Mouse (Mus musculus): ENCODE results near the gene Olfr631.
"Not testable (repeated sequence)": the region's sequence is repeated elsewhere in the genome, so short reads cannot be mapped to it uniquely, and the experiment has no call there.

The Olfr631 gene

DNA sequence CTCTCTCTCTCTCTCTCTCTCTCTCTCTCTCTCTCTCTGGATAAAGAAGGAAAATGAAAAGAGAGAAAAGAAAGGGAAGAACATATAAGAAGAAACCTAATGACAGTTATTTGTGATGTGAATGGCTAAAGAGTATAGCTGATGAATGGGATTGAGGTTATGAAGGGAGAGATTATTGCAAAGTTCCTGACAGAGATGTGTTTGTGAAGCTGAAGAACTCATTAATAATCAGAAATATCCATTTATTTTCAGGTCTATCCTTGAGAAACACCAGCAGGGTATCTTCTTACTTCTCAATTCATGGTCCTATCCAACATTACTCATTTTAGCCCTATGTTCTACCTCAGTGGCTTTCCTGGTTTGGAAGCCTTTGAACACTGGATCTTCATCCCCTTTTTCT, at the start of gene Olfr631:
Olfr631 (plus strand) TSS at position 301 of the 400 bp plus-strand sequence.
- no peak for DNase-seq (ENCODE audit: extremely low read depth, low read depth)

- no peak for DNase-seq (ENCODE audit: extremely low read depth, low read depth)
Measured at GRCm38 (mm10) chr7:103886152-103886551, 42.5 kb upstream of the Olfr631 start, which contains the start of gene Olfr66. Olfr66 (minus strand) TSS chr7:103886252.

- DNase-seq (ENCODE audit: extremely low read depth, low read depth), result no peak
Measured at GRCm38 (mm10) chr7:103894385-103894784, 34.2 kb upstream of the Olfr631 start, which contains the start of gene Olfr64. Olfr64 (minus strand) TSS chr7:103894485.

DNA sequence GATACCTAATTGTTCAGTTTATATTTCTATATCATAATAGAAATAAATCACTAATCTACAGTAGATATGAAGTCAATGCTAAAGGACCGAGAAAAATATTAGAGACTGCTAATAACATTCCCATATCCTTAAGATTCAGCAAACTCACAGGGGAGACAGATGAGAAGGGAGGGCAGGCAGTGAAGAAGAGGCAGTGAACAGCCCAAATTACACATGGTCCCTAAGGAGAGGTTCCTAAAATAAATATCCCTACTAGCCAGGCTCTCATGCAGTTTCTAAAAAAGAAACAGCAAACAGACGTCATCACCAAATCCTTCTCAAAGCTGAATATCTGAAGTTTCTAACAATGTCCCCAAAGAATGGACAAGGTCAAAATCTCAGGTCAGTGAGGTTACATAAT, 25.4 kb upstream of the Olfr631 start, which contains the start of gene Olfr65:
Olfr65 (plus strand) TSS at position 301 of the 400 bp plus-strand sequence.
- no peak for DNase-seq (ENCODE audit: extremely low read depth, low read depth)

DNA sequence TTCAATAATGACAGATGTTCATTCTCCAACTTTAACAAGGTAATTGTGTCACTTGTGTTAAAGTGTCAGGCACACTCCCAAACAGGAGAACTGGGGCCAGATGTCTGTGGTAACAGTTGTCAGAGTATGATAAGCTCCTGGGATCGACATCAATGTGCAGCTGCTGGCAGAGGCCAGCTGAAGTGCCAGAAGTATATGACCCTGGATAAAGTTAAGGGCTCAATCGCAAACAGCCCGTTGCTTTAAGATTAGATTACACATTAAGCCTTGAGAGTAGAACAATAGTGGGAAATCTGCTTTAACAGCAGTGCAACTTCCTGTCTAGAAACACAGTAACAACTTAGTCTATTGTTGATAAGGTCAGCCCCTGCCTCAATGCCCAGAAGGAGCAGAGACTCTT, 18.6 kb upstream of the Olfr631 start:
- peak; percentile 80 for DNase-seq (ENCODE audit: extremely low read depth, low read depth)

DNA sequence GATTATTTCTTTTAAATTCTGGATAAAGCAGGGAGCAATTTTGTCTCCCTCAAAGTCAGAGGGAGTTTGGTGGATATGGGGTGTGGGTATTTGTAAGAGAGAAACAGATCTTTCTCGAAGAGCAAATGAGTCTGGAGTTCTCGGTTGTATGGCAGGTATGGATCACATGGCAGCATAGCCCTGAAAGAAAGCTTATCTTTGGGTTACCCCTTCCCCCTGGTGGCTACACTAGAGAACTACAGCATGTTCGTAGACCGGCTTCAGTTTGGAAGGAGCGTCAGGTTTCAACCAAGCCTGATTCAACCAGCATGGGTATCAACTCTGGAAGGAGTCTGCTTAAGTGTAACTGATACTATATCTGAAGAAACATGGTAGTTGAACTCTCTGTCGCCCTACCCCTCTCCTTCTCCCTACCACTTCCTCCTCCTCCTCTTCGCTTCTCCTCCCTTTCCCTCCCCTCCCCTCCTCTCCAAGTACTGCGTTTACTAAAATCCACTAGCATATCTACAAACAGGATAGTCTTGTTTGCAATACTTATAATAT, 15.6 kb upstream of the Olfr631 start:
- peak; percentile 46 for DNase-seq (ENCODE audit: extremely low read depth, low read depth)

GRCm38 (mm10) chr7:103915338-103915737, 13.3 kb upstream of the Olfr631 start:
- DNase-seq (ENCODE audit: extremely low read depth, low read depth), result no peak

DNA sequence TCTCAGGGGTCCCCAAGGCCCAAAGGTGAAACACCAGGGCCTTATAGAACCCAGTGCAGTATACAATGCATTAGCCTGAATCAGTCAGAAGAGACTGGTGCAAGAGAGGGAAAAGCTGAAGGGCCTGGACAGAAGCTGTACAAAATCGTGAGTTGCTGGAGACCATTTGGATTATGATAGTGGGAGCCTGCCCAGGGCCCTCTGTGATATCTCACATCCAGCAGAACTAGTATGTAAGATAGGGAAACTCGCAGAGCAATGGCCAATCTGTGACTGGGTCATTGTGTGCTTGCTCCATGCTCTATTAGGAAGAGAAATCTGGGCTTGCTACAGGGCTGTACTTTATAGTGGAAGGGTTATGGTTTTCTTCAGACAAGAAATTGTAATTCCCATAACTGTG, 5.6 kb downstream of the Olfr631 start, which contains the start of gene Olfr632:
Olfr632 (plus strand) TSS at position 84 of the 400 bp plus-strand sequence.
- no peak for DNase-seq (ENCODE audit: extremely low read depth, low read depth)

DNA sequence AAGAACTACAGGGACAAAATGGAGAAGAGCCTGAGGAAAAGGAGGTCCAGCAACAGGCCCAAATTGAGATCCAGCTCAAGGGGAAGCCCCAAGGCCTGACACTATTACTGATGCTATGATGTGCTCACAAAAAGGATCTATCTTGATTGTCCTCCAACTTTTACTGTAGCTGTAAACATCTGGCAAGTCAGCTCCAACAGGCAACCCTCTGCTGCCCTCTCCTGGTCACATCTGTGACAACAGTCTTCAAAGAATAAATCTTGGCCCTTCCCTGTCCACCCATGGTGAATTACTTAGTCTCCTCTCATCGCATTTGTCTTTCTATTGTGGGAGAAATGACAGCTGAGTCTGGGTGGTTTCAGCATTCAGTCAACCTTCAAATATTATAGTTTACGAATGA, 14.1 kb downstream of the Olfr631 start:
- DNase-seq (ENCODE audit: extremely low read depth, low read depth), result peak; percentile 33

DNA sequence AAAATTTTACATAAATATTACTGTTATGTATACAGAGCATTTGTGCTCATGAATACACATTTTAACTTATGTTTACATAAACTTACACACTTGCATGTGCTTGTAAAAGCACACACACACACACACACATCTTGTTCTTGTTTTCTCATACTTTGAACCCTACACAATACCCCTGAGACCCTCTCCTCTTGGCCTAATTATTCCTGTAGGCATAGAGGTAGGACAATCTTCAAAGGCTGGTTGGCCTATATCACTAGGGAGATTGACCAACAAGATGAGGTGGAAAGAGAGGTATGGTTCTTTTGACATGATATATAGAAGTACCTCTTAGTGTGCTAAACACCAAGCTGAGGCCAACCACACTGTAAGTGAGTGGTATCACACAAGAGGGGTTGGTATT, 15.5 kb downstream of the Olfr631 start, which contains the start of gene Olfr633:
Olfr633 (plus strand) TSS at position 301 of the 400 bp plus-strand sequence.
- no peak for DNase-seq (ENCODE audit: extremely low read depth, low read depth)

GRCm38 (mm10) chr7:103966873-103967272, 38.2 kb downstream of the Olfr631 start:
- not testable (repeated sequence) for DNase-seq (ENCODE audit: extremely low read depth, low read depth)

DNA sequence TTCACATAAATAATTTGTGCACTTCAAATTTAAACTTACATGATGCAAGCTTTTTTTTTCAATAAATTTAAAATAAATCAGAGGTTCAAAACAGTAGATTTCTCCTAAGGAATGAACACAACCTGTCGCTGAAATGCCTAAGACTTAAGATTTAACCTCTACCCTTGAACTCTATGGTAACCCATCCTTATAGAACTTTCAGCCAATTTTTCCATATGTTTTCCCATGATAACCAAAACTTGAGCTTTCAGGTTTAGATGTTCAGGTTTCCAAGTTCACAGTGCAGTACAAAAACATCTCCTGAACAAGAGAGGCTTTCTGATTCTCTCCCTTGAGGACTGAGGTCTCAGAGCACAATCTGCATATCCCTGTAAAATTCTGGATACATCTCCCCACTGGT, 42.2 kb downstream of the Olfr631 start, which contains the start of gene Olfr635:
Olfr635 (plus strand) TSS at position 301 of the 400 bp plus-strand sequence.
- DNase-seq (ENCODE audit: extremely low read depth, low read depth), result no peak

DNA sequence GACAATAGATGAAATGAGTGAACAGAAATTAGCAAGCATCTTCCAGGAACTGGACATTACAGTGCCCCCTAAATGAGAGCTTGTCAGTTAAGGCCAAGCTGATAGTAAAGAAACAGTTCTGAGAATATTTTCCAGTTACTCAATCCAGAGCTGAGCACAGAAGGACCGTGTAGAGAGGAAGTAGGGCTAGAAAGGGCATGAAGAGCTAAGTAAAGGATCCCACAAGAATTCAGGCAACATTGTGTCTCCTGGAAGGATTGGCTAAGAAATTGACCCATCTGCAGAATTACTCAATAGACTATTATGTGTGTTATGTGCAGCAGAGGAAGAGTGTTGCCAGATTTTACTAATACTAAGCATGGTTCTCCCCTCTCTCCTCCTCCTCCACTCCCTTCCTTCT, 43.2 kb downstream of the Olfr631 start:
- DNase-seq (ENCODE audit: extremely low read depth, low read depth), result no peak

Measured in MEL-GATA-1-ER (cell line).